Comparison of ENCODE assay signal across 12 mouse cellular contexts in genomic region chr3:51729109-51729918, GRCm38 (mm10).
DNase-seq lines count a peak whose midpoint lies in the region; ATAC-seq lines count a peak whose summit lies in the region.
"Had no signal": no experiment of that assay in that cellular context is flagged by ENCODE, and none has a peak within 500 bp of the region (broad histone marks: within the 10 kb centered on the region; RNA-seq: fewer than 3 reads in every experiment).

No protein-coding gene starts in this region.

- no peak for DNase-seq in heart, adult 18-20 months
- DNase-seq in embryonic facial prominence, embryonic 10.5 days (ENCODE audit: low spot score): no peak
- DNase-seq in hindbrain, embryonic 10.5 days (ENCODE audit: low spot score): no peak
- no peak for DNase-seq in midbrain, embryonic 11.5 days (ENCODE audit: low spot score, missing footprints)
- no peak for DNase-seq in ovary, postnatal 10 days (ENCODE audit: low spot score)
- DNase-seq in urinary bladder, postnatal 4 days (ENCODE audit: low spot score in 2 of 2): no peak
- DNase-seq: cerebellum, adult 18-20 months; thymus, postnatal 14 days had no signal

- H3K9me3 ChIP-seq in heart, embryonic 13.5 days: no peaks in the 10 kb centered on the region
- no peaks in the 10 kb centered on the region for H3K9me3 ChIP-seq in embryonic facial prominence, embryonic 10.5 days
- no peaks in the 10 kb centered on the region for H3K9me3 ChIP-seq in hindbrain, embryonic 10.5 days
- no peaks in the 10 kb centered on the region for H3K9me3 ChIP-seq in midbrain, embryonic 11.5 days (ENCODE audit: control insufficient read depth, low read length)
- H3K9me3 ChIP-seq: kidney, embryonic 15.5 days; limb, embryonic 13.5 days had no signal

- peak overlapping the region; percentile 44; the same call in 1 of the 2 replicates for H3K9ac ChIP-seq in heart, embryonic 13.5 days
- H3K9ac ChIP-seq in midbrain, embryonic 11.5 days (ENCODE audit: low read length): no peak overlapping the region; the same call in 1 of the 2 replicates
- H3K9ac ChIP-seq: kidney, embryonic 15.5 days; limb, embryonic 13.5 days had no signal

- peak overlapping the region; percentile 95 for H3K27ac ChIP-seq in heart, embryonic 13.5 days (replicated peaks)
- peak overlapping the region; percentile 44 for H3K27ac ChIP-seq in embryonic facial prominence, embryonic 10.5 days (replicated peaks)
- peak overlapping the region; percentile 82 for H3K27ac ChIP-seq in hindbrain, embryonic 10.5 days
- H3K27ac ChIP-seq in midbrain, embryonic 11.5 days (ENCODE audit: low read depth, low read length): peak overlapping the region; percentile 32; the same call in 1 of the 2 replicates
- H3K27ac ChIP-seq: limb, embryonic 13.5 days had no signal

- H3K27me3 ChIP-seq in heart, embryonic 13.5 days (replicated peaks): no peaks in the 10 kb centered on the region
- no peaks in the 10 kb centered on the region for H3K27me3 ChIP-seq in embryonic facial prominence, embryonic 10.5 days (replicated peaks; ENCODE audit: low read depth, poor library complexity, severe bottlenecking)
- H3K27me3 ChIP-seq in hindbrain, embryonic 10.5 days (ENCODE audit: insufficient read depth, poor library complexity, severe bottlenecking): no peaks in the 10 kb centered on the region
- H3K27me3 ChIP-seq in midbrain, embryonic 11.5 days (ENCODE audit: control insufficient read depth, insufficient read depth, low read length): no peaks in the 10 kb centered on the region
- H3K27me3 ChIP-seq: kidney, embryonic 15.5 days had no signal

- 59% methylated on average over 14 of the region's 14 CpGs for WGBS in heart, embryonic 13.5 days
- 66% methylated on average over 14 of the region's 14 CpGs for WGBS in embryonic facial prominence, embryonic 10.5 days
- WGBS in hindbrain, embryonic 10.5 days: 66% methylated on average over 14 of the region's 14 CpGs
- 49% methylated on average over 14 of the region's 14 CpGs for WGBS in midbrain, embryonic 11.5 days

- H3K36me3 ChIP-seq in heart, embryonic 13.5 days: no peaks in the 10 kb centered on the region
- H3K36me3 ChIP-seq in embryonic facial prominence, embryonic 10.5 days (replicated peaks): no peaks in the 10 kb centered on the region
- no peaks in the 10 kb centered on the region for H3K36me3 ChIP-seq in hindbrain, embryonic 10.5 days
- no peaks in the 10 kb centered on the region for H3K36me3 ChIP-seq in midbrain, embryonic 11.5 days (ENCODE audit: control insufficient read depth, insufficient read depth, low read length)
- H3K36me3 ChIP-seq: kidney, embryonic 15.5 days; limb, embryonic 13.5 days had no signal

- no peak overlapping the region for H3K4me3 ChIP-seq in heart, embryonic 13.5 days
- no peak overlapping the region for H3K4me3 ChIP-seq in embryonic facial prominence, embryonic 10.5 days
- no peak overlapping the region for H3K4me3 ChIP-seq in hindbrain, embryonic 10.5 days
- no peak overlapping the region for H3K4me3 ChIP-seq in midbrain, embryonic 11.5 days (ENCODE audit: low read depth, low read length)
- H3K4me3 ChIP-seq: kidney, embryonic 15.5 days; limb, embryonic 13.5 days had no signal

- peak overlapping the region; percentile 60 for H3K4me2 ChIP-seq in heart, embryonic 13.5 days
- no peak overlapping the region for H3K4me2 ChIP-seq in midbrain, embryonic 11.5 days
- H3K4me2 ChIP-seq: kidney, embryonic 15.5 days; limb, embryonic 13.5 days had no signal

- no peak for ATAC-seq in heart, embryonic 13.5 days (ENCODE audit: extremely low read depth, insufficient number of reproducible peaks, low FRiP score, low TSS enrichment)
- ATAC-seq in midbrain, embryonic 11.5 days (ENCODE audit: low FRiP score): peak; percentile 64
- no peak for ATAC-seq in CD4-positive, CD25-positive, alpha-beta regulatory T cell, adult 4 months

- peaks cover 72% of the 10 kb centered on the region for H3K4me1 ChIP-seq in heart, embryonic 13.5 days
- peaks cover 28% of the 10 kb centered on the region for H3K4me1 ChIP-seq in embryonic facial prominence, embryonic 10.5 days
- peaks cover 39% of the 10 kb centered on the region for H3K4me1 ChIP-seq in hindbrain, embryonic 10.5 days (replicated peaks)
- H3K4me1 ChIP-seq in midbrain, embryonic 11.5 days (ENCODE audit: control insufficient read depth, insufficient read depth, low read length): peaks cover 16% of the 10 kb centered on the region

Comparison
In these comparisons a context has a peak if more than half of its experiments do, and no peak if none do; other contexts are left out.
1. H3K27ac ChIP-seq: peak in every context shown above with its lines; median percentile 95 in heart, embryonic 13.5 days; 82 in hindbrain, embryonic 10.5 days; 44 in embryonic facial prominence, embryonic 10.5 days; 32 in midbrain, embryonic 11.5 days.